Mouse (Mus musculus) liver, adult 2 months (tissue): ENCODE measurements around the gene Prkce.

Experiments
- CTCF ChIP-seq: fragments of 200-500 bp; IDR thresholded peaks from 2 replicates; pipeline ENCODE4 v1.5.1; 2011; ENCODE audit warnings: low read depth, low read length, control low read depth
- POLR2A ChIP-seq: fragments of 200-500 bp; IDR thresholded peaks from 2 replicates; pipeline ENCODE4 v1.6.1; 2011; ENCODE audit warnings: low read length, control low read depth; ENCODE audit not compliant: insufficient read depth; ENCODE audit errors: extremely low read depth

DNA sequence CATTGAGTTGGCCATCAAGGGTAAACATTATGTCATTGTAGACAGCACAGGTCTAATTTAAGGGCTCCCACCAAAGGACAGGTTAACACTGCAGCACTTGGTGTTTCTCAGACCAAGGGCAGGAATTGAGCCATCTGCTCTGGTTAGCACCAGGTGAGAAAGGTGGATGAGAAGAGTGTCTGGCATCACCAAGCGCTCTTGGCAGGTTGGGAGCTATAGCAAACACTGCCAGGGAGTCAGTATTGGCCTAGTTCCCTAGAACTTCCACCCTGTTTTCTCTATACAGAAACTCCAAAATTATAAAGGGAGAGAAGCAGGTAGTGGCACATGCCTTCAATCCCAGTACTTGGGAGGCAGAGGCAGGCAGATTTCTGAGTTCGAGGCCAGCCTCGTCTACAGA lies 479.6 kb downstream of the Prkce start:
- no peak for TF ChIP-seq POLR2A
- TF ChIP-seq CTCF, result no peak
